Mouse (Mus musculus) thymus, adult 2 months (tissue): ENCODE measurements at regions not wholly inside any gene's neighbourhood (a gene's known extent, or its start where the extent isn't known, plus 50 kb on each side); places are given as distances from the start of the nearest gene placed in this dataset.

Experiments used
- CTCF ChIP-seq: fragments of 200-500 bp; IDR thresholded peaks from 2 replicates; pipeline ENCODE4 v1.5.1; 2012; ENCODE audit warnings: mild to moderate bottlenecking, control low read depth, low read length, moderate library complexity, borderline replicate concordance; ENCODE audit not compliant: control insufficient read depth, poor library complexity, insufficient read depth; ENCODE audit errors: extremely low read depth
- POLR2A ChIP-seq: fragments of 200-500 bp; IDR thresholded peaks from 2 replicates; pipeline ENCODE4 v1.6.1; 2012; ENCODE audit warnings: mild to moderate bottlenecking, low read length, control low read depth, moderate library complexity; ENCODE audit not compliant: control insufficient read depth, poor library complexity, insufficient read depth; ENCODE audit errors: extremely low read depth

- TF ChIP-seq CTCF (no peak), POLR2A (no peak)
Observed at GRCm38 (mm10) chr4:131346727-131347126, 402.5 kb downstream of the Matn1 start.
